Mouse (Mus musculus) gastrocnemius, adult 8-10 months (tissue): ENCODE measurements around the gene Gm45234. TPM values are rescaled to one million over a fixed set of nuclear protein-coding genes. Genes with fewer than 3 reads are reported as not detected.
A peak's percentile ranks its signal among the peaks of the same experiment; 100 is the strongest.

Experiments used
- DNase-seq, 2 experiments: peaks; one replicate each; pipeline ENCODE4 v3.0.0; 2022; ENCODE audit warnings: low spot score in 2 of 2
- total RNA-seq, 4 experiments: library from RNA; stranded (reverse); gene quantifications; 2 replicates each; pipeline ENCODE4 v1.2.4; 2022

Gene Gm45234
- total RNA-seq, 4 experiments from 2014 or later, result not detected

DNA sequence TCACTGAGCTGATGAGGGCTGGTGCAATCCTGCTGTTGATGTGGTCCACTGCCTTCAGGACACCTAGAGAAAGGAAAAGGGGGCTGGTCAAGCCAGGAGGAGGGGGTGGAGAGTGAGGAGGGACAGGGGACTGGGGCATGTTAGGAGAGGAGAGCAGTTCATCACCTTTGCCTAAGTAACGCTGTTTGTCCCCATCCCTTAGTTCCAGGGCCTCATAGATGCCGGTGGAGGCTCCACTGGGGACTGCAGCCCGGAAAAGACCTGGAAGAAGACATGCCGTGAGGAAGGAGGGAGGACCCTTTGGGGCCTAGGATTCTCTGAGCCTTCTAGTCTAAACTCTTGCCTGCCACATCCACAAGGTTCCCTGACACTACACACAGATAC is 11.7 kb upstream of the Gm45234 start:
- DNase-seq, result no peak

GRCm38 (mm10) chr6:124765951-124766350 is 10.1 kb upstream of the Gm45234 start:
- no peak for DNase-seq

DNA sequence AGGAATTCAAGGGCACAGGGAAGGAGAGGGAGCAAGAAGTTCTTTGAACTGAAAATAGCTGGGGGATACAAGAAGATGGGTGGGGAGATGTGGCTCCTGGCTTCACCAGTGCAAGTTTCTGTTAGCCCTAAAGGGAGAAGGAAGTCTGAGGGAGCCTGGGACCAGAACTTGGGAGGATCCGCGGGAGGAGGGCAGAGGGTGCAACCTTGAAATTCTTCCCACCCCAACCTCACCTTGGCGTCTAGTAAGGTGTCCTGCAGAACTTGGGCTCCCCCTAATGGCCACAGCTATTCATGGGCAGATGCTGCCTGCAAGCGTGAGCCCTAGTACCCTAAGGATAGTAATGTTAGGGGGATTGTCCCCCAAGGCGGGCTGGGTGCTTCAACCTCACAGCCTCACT is 3.4 kb upstream of the Gm45234 start:
- peak; percentile 75 to 77 for DNase-seq

GRCm38 (mm10) chr6:124758849-124759232 is 3.0 kb upstream of the Gm45234 start:
- no peak for DNase-seq

GRCm38 (mm10) chr6:124757909-124758848 is 2.4 kb upstream of the Gm45234 start:
- DNase-seq, result peak in 1 of 2 experiments; percentile 24

- DNase-seq, result no peak
Observed at GRCm38 (mm10) chr6:124757351-124757880, 1.6 kb upstream of the Gm45234 start.

GRCm38 (mm10) chr6:124756652-124757350 is 980 bp upstream of the Gm45234 start:
- DNase-seq, result peak; percentile 63 to 71

GRCm38 (mm10) chr6:124755306-124755705 is 515 bp downstream of the Gm45234 start:
- no peak for DNase-seq

DNA sequence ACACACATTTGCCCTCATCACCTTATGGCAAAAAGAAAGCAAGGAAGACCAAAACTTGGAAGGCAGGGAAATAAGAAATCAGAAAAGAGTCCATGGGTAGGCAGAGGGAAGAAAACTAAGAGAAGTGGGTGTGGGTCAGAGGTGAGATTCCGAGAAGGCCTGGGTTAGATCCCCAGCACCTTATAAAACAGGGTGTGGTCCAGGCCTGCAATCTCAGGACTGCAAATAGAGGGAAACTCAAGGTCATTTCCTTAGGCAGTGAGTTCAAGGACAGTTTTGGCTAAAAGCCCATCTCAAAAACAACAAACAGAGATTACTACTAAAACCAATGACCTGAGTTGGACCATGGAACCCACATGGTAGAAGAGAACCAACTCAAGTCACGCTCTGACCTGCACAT is 2.0 kb downstream of the Gm45234 start:
- no peak for DNase-seq

- DNase-seq, result no peak
Observed at GRCm38 (mm10) chr6:124750405-124750804, 5.4 kb downstream of the Gm45234 start.

- no peak for DNase-seq
Observed at GRCm38 (mm10) chr6:124746654-124747632, 8.9 kb downstream of the Gm45234 start.

DNA sequence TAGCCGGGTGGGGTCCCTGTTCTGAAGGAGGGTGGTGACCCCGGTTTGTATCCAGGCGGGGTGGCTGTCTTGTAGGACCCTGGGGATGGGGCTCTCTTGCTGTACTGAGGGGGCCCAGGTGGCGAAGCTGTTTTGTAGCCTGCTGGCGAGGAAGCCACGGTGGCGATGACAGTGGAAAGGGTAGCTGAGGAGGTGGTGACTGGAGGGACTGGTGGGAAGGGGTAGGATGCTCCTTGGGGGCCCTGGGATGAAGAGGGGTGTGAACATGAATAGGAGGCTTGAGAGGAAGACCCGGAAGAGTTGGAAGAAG is 9.6 kb downstream of the Gm45234 start:
- no peak for DNase-seq

DNA sequence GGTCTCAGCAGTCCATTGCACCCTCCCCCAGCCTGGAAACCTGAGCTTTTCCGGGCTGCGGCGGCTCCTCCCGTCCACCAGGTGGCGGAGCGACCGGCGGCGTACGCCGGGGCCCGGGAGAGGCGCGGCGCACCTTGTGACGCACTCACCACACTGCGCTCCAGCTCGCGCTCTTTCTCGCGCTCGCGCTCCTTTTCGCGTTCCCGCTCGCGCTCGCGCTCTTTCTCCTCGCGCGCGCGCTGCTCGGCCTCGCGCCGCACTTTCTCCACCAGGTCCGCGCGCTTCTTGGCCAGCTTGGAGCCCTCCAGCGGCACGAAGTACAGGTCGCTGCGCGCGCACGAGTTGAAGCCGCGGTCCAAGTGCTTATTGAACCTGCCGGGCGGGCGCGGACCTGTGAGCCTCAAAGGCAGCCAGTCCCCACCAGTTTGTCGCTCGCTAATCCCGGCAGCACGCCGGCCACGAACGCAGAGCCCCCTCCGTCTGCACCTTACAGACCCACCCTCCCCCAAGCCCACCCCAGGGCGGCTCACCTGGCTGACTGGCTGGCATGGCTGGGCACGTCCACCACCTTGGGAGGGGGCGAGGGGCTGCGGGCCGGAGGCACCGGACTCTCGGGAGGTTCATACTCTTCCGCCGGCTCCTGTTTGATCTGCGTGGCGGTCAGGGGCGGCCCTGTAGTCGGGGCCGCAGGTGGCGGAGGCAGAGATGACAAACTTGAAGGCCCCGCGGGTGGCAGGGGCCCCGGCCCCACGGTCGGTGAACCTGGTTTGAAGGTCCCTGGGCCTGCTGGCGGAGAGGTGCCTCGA is 10.1 kb downstream of the Gm45234 start:
- peak; percentile 87 to 93 for DNase-seq

- DNase-seq, result peak in 1 of 2 experiments; percentile 21
Observed at GRCm38 (mm10) chr6:124744755-124745321, 11.0 kb downstream of the Gm45234 start.

DNA sequence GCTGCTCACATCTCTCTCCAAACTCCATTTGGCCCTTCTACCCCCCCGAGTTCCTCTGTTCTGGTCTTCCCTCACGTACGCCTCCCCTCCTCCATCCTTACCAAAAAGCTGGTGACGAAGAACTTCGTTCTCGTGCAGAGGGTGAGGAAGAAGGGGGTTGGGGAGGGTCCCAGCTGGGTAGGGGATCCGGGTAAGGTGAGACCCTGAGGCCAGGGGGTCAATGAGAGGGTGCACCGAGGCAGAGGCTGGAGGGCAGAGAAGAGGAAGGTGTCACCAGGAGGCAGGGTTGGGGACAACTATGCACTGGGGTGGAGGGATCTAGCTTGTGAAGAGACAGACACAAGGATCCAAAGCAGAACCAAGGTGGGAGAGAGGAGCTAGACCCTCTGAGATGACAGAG is 12.2 kb downstream of the Gm45234 start:
- DNase-seq, result no peak

DNA sequence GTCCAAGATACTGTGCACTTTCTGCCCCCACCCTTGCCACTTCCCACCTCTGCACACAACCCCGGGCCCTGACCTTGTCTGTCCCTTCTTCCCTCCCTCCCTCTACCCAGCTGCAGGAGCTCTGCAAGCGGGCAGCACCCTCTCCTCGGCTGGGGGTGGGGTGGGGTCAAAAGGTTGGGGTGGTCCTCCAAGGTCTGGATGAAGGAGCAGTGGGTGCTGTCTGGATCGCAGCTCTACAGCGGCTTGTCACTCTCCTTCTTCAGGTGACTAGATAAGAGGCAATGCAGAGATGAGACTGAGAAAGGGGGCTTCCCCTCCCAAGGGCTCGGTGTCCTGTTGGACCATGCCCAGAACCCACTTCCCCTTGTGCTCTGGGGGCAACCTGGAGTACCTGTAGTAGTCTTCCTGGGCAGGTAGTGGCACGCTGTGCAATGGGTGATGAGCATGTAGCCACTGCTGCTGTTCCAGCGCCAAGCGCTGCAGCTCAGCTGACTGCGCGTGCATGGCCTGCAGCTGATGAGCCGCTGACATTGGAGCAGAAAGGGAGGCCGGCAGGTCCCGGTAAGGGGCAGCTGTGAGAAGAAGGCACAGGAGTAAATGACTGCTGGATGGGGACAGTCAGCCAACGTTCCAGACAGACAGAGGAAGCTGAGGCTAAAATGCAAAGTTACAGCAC is 12.8 kb downstream of the Gm45234 start:
- no peak for DNase-seq

GRCm38 (mm10) chr6:124741842-124742241 is 14.0 kb downstream of the Gm45234 start:
- DNase-seq, result no peak

- peak; percentile 77 to 81 for DNase-seq
Observed at GRCm38 (mm10) chr6:124740888-124741761, 14.7 kb downstream of the Gm45234 start, which contains the start of gene Grcc10. Gene Grcc10 (minus strand): TSS chr6:124741374.
